Mouse (Mus musculus) intestine, embryonic 14.5 days (tissue): Measurements from ENCODE around the gene Cd244a. TPM values are rescaled to one million over a fixed set of nuclear protein-coding genes. Genes with fewer than 3 reads are reported as not detected.

ENCODE experiments used
- ATAC-seq: fragments of 200-750 bp; cut with Nextera tagmentation; replicated peaks from 2 replicates; pipeline ENCODE4 v1.8.0; 2017; ENCODE audit warnings: low read depth, moderate number of reproducible peaks, moderate TSS enrichment, moderate library complexity; ENCODE audit not compliant: low FRiP score, low TSS enrichment
- DNase-seq: peaks from one replicate; pipeline ENCODE4 v3.0.0-alpha.2; 2018; ENCODE audit warnings: low spot score
- H3K27ac ChIP-seq: fragments of 300-500 bp; sonication (generic); 2 replicates; pipeline ENCODE4 v1.5.1; 2014; ENCODE audit warnings: low read depth, mild to moderate bottlenecking, control low read depth
- H3K27me3 ChIP-seq: fragments of 300-500 bp; sonication (generic); replicated peaks from 2 replicates; pipeline ENCODE4 v1.6.1; 2014; ENCODE audit warnings: low read length, control low read depth; ENCODE audit not compliant: control insufficient read depth, insufficient read depth
- H3K36me3 ChIP-seq: fragments of 300-500 bp; sonication (generic); 2 replicates; pipeline ENCODE4 v1.6.1; 2014; ENCODE audit warnings: low read length, control low read depth; ENCODE audit not compliant: control insufficient read depth, insufficient read depth
- H3K4me1 ChIP-seq: fragments of 300-500 bp; sonication (generic); replicated peaks from 2 replicates; pipeline ENCODE4 v1.6.1; 2014; ENCODE audit warnings: low read length, control low read depth, mixed read lengths; ENCODE audit not compliant: control insufficient read depth, insufficient read depth
- H3K4me2 ChIP-seq: fragments of 300-500 bp; sonication (generic); 2 replicates; pipeline ENCODE4 v1.6.1; 2014; ENCODE audit warnings: low read length
- H3K4me3 ChIP-seq: fragments of 300-500 bp; sonication (generic); 2 replicates; pipeline ENCODE4 v1.5.1; 2014; ENCODE audit warnings: low read depth, low read length, control low read depth, mixed read lengths
- H3K9ac ChIP-seq: fragments of 300-500 bp; sonication (generic); 2 replicates; pipeline ENCODE4 v1.6.1; 2014; ENCODE audit warnings: mild to moderate bottlenecking, low read length
- H3K9me3 ChIP-seq: fragments of 300-500 bp; sonication (generic); 2 replicates; pipeline ENCODE4 v1.6.1; 2016; ENCODE audit warnings: low read length, control low read depth; ENCODE audit not compliant: control insufficient read depth
- WGBS: fragments of 180-500 bp; shearing (Covaris S2); extraction: QIAGEN DNeasy Blood & Tissue Kit; methylation state at CpG from one replicate; pipeline ENCODE4 v1.1.7; 2014; 5-methylcytosine and 5-hydroxymethylcytosine counted together
- polyA plus RNA-seq: library from polyadenylated mRNA; unstranded; fragments of >200 nt; fragmentation: Nextera tagmentation; extraction: Ambion mirVana; gene quantifications from 2 replicates; pipeline ENCODE4 v1.2.1, GENCODE M21; 2014

The Cd244a gene
- 0.31 and 0.35 TPM in 2 replicates for polyA plus RNA-seq

DNA sequence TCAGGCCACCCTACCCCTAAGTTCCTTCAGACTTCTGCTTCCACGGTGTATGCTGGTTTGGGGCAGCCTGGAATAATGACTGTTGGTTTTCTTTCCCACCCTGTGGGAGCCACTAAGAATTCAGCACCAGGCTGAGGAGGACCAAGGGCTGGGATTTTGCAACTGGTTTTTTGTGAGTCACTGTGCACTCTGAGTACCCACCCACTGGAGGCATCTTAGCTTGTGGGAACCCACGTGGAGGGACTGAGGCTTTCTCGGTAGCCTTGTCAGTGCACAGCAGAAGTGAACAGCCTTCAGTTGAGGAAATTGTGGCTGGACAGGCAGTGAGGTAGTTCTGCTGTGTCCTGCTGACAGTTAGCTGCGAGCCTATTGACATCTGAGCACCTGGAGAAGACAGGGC lies at the start of gene Cd244a:
Gene Cd244a, plus strand, starts transcription at position 296 of the 400 bp plus-strand sequence.
- no peak for ATAC-seq
- H3K36me3 ChIP-seq = no peaks in the 10 kb centered on the region

GRCm38 (mm10) chr1:171513234-171513633 lies 45.8 kb upstream of the Cd244a start:
- H3K9ac ChIP-seq = no peak overlapping the region
- DNase-seq (no peak), ATAC-seq (no peak)
- no peak overlapping the region for H3K4me2 ChIP-seq
- no peaks in the 10 kb centered on the region for H3K9me3 ChIP-seq
- no peak overlapping the region for H3K4me3 ChIP-seq
- no peak overlapping the region for H3K27ac ChIP-seq
- 91% methylated on average over 2 of the region's 2 CpGs for WGBS
- H3K36me3 ChIP-seq = no peaks in the 10 kb centered on the region
- H3K27me3 ChIP-seq = no peaks in the 10 kb centered on the region
- H3K4me1 ChIP-seq = no peaks in the 10 kb centered on the region

More for the DNA sequence above, at the start of gene Cd244a:
- 68% methylated on average over 4 of the region's 4 CpGs for WGBS
- H3K9ac ChIP-seq = no peak within 1 kb of the TSS
- H3K4me3 ChIP-seq = no peak within 1 kb of the TSS
- H3K27me3 ChIP-seq = no peaks in the 10 kb centered on the region
- DNase-seq = no peak
- H3K4me2 ChIP-seq = no peak within 1 kb of the TSS
- no peaks in the 10 kb centered on the region for H3K4me1 ChIP-seq
- no peaks in the 10 kb centered on the region for H3K9me3 ChIP-seq
- H3K27ac ChIP-seq = no peak within 1 kb of the TSS

GRCm38 (mm10) chr1:171513760-171514159 lies 45.2 kb upstream of the Cd244a start:
- no peak overlapping the region for H3K27ac ChIP-seq
- H3K4me1 ChIP-seq = no peaks in the 10 kb centered on the region
- no peak overlapping the region for H3K4me3 ChIP-seq
- ATAC-seq (no peak), DNase-seq (no peak)
- no peak overlapping the region for H3K4me2 ChIP-seq
- H3K9me3 ChIP-seq = no peaks in the 10 kb centered on the region
- no peaks in the 10 kb centered on the region for H3K27me3 ChIP-seq
- 73% methylated on average over 1 of the region's 1 CpGs for WGBS
- no peak overlapping the region for H3K9ac ChIP-seq
- H3K36me3 ChIP-seq = no peaks in the 10 kb centered on the region

GRCm38 (mm10) chr1:171515039-171515438 lies 44.0 kb upstream of the Cd244a start:
- Histone ChIP-seq H3K4me3 (no peak overlapping the region), H3K4me1 (no peaks in the 10 kb centered on the region), H3K4me2 (no peak overlapping the region), H3K36me3 (no peaks in the 10 kb centered on the region), H3K27ac (no peak overlapping the region), H3K9ac (no peak overlapping the region), H3K9me3 (no peaks in the 10 kb centered on the region), H3K27me3 (no peaks in the 10 kb centered on the region)
- no peak for ATAC-seq
- no peak for DNase-seq
- 22% methylated on average over 1 of the region's 1 CpGs for WGBS

- no peaks in the 10 kb centered on the region for H3K36me3 ChIP-seq
- H3K4me2 ChIP-seq = no peak overlapping the region
- no peaks in the 10 kb centered on the region for H3K9me3 ChIP-seq
- no peaks in the 10 kb centered on the region for H3K27me3 ChIP-seq
- ATAC-seq (no peak), DNase-seq (no peak)
- H3K4me3 ChIP-seq = no peak overlapping the region
- no peak overlapping the region for H3K9ac ChIP-seq
- no peak overlapping the region for H3K27ac ChIP-seq
- 79% methylated on average over 4 of the region's 4 CpGs for WGBS
- no peaks in the 10 kb centered on the region for H3K4me1 ChIP-seq
These were observed 43.4 kb upstream of the Cd244a start for GRCm38 (mm10) chr1:171515557-171515956.

DNA sequence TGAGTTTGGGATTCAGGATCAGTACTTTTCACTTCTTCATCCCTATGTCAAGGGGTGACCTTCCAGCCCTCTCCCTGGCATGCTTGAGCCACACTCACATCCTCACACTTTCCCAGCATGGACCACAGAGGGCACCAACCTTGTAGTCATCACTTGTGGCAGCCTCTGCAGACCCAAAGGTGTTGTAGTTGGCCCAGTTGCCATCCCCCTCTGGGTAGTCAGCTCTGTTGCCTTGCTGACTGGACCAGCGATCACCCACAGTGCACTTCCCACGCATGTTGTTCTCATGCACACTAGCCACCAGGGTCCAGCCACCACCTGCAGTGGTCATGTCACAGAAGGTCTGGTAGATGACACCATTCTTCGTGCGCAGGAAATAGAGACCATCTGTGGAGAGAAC lies 27.6 kb upstream of the Cd244a start:
- no peak overlapping the region for H3K27ac ChIP-seq
- ATAC-seq = no peak
- no peaks in the 10 kb centered on the region for H3K9me3 ChIP-seq
- WGBS = 89% methylated on average over 4 of the region's 4 CpGs
- no peak overlapping the region for H3K4me2 ChIP-seq
- no peak for DNase-seq
- no peaks in the 10 kb centered on the region for H3K36me3 ChIP-seq
- H3K9ac ChIP-seq = no peak overlapping the region
- no peaks in the 10 kb centered on the region for H3K4me1 ChIP-seq
- no peaks in the 10 kb centered on the region for H3K27me3 ChIP-seq
- H3K4me3 ChIP-seq = no peak overlapping the region

DNA sequence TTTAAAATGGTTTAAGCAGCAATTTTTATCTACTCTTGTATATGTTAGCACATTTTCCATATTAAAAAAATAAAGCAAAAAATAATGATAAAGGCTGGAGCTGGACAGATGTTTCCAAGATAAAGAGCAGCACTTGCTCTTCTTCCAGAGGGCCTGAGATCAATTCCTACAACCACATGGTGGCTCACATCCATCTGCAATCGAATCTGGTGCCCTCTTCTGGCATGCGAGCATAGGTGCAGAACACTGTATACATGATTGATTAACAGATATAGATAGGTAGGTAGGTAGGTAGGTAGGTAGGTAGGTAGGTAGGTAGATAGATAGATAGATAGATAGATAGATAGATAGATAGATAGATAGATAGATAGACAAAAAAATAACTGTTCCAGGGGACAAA lies 26.2 kb upstream of the Cd244a start:
- no peaks in the 10 kb centered on the region for H3K9me3 ChIP-seq
- H3K9ac ChIP-seq = no peak overlapping the region
- H3K4me3 ChIP-seq = no peak overlapping the region
- ATAC-seq = no peak
- 64% methylated on average over 2 of the region's 2 CpGs for WGBS
- no peaks in the 10 kb centered on the region for H3K36me3 ChIP-seq
- no peak overlapping the region for H3K4me2 ChIP-seq
- no peaks in the 10 kb centered on the region for H3K27me3 ChIP-seq
- no peak for DNase-seq
- H3K27ac ChIP-seq = no peak overlapping the region
- no peaks in the 10 kb centered on the region for H3K4me1 ChIP-seq

- Histone ChIP-seq H3K9me3 (no peaks in the 10 kb centered on the region), H3K4me2 (no peak overlapping the region)
- ATAC-seq = no peak
These were observed 24.4 kb upstream of the Cd244a start for GRCm38 (mm10) chr1:171534557-171534956.

DNA sequence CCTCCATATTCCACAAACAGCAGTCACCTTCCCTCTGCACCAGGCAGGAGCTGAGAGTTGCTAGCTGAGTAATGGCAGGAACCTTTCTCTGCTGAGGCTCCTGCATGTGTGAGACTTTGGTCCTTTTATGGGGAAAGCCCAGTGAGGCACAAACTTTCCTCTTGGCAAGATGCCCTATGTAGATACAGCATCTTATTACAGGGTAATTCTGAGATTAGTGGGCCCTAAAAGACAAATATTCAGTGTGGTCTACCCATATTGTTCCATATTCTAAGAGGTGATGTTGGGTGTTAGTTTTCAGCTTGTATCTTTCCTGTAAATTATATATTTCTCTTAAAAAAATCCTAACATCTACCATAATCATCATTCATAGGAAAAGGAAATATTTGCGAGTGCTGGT lies 23.8 kb upstream of the Cd244a start, which contains the start of gene Itln1:
Gene Itln1, minus strand, starts transcription at position 101 of the 400 bp plus-strand sequence.
- DNase-seq = no peak
- no peak within 1 kb of the TSS for H3K4me2 ChIP-seq
- H3K9ac ChIP-seq = no peak within 1 kb of the TSS
- no peaks in the 10 kb centered on the region for H3K9me3 ChIP-seq
- 88% methylated on average over 1 of the region's 1 CpGs for WGBS
- no peak for ATAC-seq
- no peaks in the 10 kb centered on the region for H3K36me3 ChIP-seq
- H3K27me3 ChIP-seq = no peaks in the 10 kb centered on the region
- no peaks in the 10 kb centered on the region for H3K4me1 ChIP-seq
- H3K27ac ChIP-seq = no peak within 1 kb of the TSS
- no peak within 1 kb of the TSS for H3K4me3 ChIP-seq

More at GRCm38 (mm10) chr1:171534557-171534956, 24.4 kb upstream of the Cd244a start:
- Histone ChIP-seq H3K9ac (no peak overlapping the region), H3K36me3 (no peaks in the 10 kb centered on the region), H3K4me3 (no peak overlapping the region), H3K27me3 (no peaks in the 10 kb centered on the region), H3K27ac (no peak overlapping the region), H3K4me1 (no peaks in the 10 kb centered on the region)
- no peak for DNase-seq
